Mouse (Mus musculus) hindbrain, postnatal 0 days (tissue): ENCODE measurements around the gene Vmn2r-ps130. TPM values are rescaled to one million over a fixed set of nuclear protein-coding genes. Genes with fewer than 3 reads are reported as not detected.
"Not testable (repeated sequence)": the region's sequence is repeated elsewhere in the genome, so short reads cannot be mapped to it uniquely, and the experiment has no call there.

Experiments
- ATAC-seq: fragments of 200-750 bp; cut with Nextera tagmentation; 2 replicates; pipeline ENCODE4 v1.8.0; 2017; ENCODE audit warnings: mild to moderate bottlenecking, moderate TSS enrichment, moderate library complexity
- DNase-seq: peaks from one replicate; pipeline ENCODE4 v3.0.0-alpha.2; 2015; ENCODE audit warnings: low spot score
- H3K27ac ChIP-seq: fragments of 300-500 bp; sonication (generic); 2 replicates; pipeline ENCODE4 v1.5.1; 2014; ENCODE audit warnings: mild to moderate bottlenecking
- H3K27me3 ChIP-seq: fragments of 300-500 bp; sonication (generic); 2 replicates; pipeline ENCODE4 v1.6.1; 2014; ENCODE audit warnings: low read length, mixed read lengths; ENCODE audit not compliant: insufficient read depth
- H3K36me3 ChIP-seq: fragments of 300-500 bp; sonication (generic); 2 replicates; pipeline ENCODE4 v1.6.1; 2014; ENCODE audit warnings: low read length, mixed read lengths; ENCODE audit not compliant: insufficient read depth
- H3K4me1 ChIP-seq: fragments of 300-500 bp; sonication (generic); 2 replicates; pipeline ENCODE4 v1.6.1; 2014; ENCODE audit warnings: antibody characterized with exemption, low read length, mixed read lengths; ENCODE audit not compliant: insufficient read depth
- H3K4me2 ChIP-seq: fragments of 300-500 bp; sonication (generic); 2 replicates; pipeline ENCODE4 v1.6.1; 2014; ENCODE audit warnings: low read depth, mild to moderate bottlenecking, low read length, moderate library complexity, mixed read lengths
- H3K4me3 ChIP-seq: fragments of 300-500 bp; sonication (generic); 2 replicates; pipeline ENCODE4 v1.5.1; 2014; ENCODE audit warnings: low read length
- H3K9ac ChIP-seq: fragments of 300-500 bp; sonication (generic); replicated peaks from 2 replicates; pipeline ENCODE4 v1.6.1; 2014; ENCODE audit warnings: mild to moderate bottlenecking, low read length, moderate library complexity, mixed read lengths
- H3K9me3 ChIP-seq: fragments of 300-500 bp; sonication (generic); 2 replicates; pipeline ENCODE4 v1.6.1; 2016; ENCODE audit warnings: low read length, mixed read lengths
- WGBS: fragments of 180-500 bp; shearing (Covaris S2); extraction: QIAGEN DNeasy Blood & Tissue Kit; methylation state at CpG from one replicate; pipeline ENCODE4 v1.1.7; 2014; 5-methylcytosine and 5-hydroxymethylcytosine counted together
- polyA plus RNA-seq: library from polyadenylated mRNA; unstranded; fragments of >200 nt; fragmentation: Nextera tagmentation; extraction: Ambion mirVana; gene quantifications from 2 replicates; pipeline ENCODE4 v1.2.1, GENCODE M21; 2015
- total RNA-seq: library from RNA; depleted of rRNA; stranded (reverse); fragments of >200 nt; gene quantifications from 2 replicates; pipeline ENCODE4 v1.2.3, GENCODE M21; 2014; rRNA removed

Gene Vmn2r-ps130
- not detected in 2 replicates for total RNA-seq
- not detected in 2 replicates for polyA plus RNA-seq

GRCm38 (mm10) chr17:23060866-23061265 is at the start of gene Vmn2r-ps130:
TSS of gene Vmn2r-ps130 (plus strand) at chr17:23061166.
- DNase-seq, H3K9ac ChIP-seq, H3K27me3 ChIP-seq, H3K27ac ChIP-seq, ATAC-seq, H3K4me3 ChIP-seq, H3K36me3 ChIP-seq, H3K4me2 ChIP-seq, H3K4me1 ChIP-seq, H3K9me3 ChIP-seq: not testable (repeated sequence)
- no CpG with 5 or more reads among the region's 1 CpGs for WGBS

Other genes with a start within 250 kb of the Vmn2r-ps130 start
- gene Zfp945, start 194.0 kb upstream of the Vmn2r-ps130 start, total RNA-seq, result 11.6 and 16.6 TPM in 2 replicates
- 17.0 and 17.1 TPM in 2 replicates for gene Zfp945, start 194.0 kb upstream of the Vmn2r-ps130 start, polyA plus RNA-seq
- not detected in 2 replicates for gene Vmn2r113, start 118.2 kb upstream of the Vmn2r-ps130 start, total RNA-seq
- gene Vmn2r113, start 118.2 kb upstream of the Vmn2r-ps130 start, polyA plus RNA-seq, result not detected in 2 replicates
- gene Zfp40, start 132.1 kb downstream of the Vmn2r-ps130 start, total RNA-seq, result 12.2 and 23.3 TPM in 2 replicates
- gene Zfp40, start 132.1 kb downstream of the Vmn2r-ps130 start, polyA plus RNA-seq, result 15.3 and 19.2 TPM in 2 replicates